In the genomic region with DNA sequence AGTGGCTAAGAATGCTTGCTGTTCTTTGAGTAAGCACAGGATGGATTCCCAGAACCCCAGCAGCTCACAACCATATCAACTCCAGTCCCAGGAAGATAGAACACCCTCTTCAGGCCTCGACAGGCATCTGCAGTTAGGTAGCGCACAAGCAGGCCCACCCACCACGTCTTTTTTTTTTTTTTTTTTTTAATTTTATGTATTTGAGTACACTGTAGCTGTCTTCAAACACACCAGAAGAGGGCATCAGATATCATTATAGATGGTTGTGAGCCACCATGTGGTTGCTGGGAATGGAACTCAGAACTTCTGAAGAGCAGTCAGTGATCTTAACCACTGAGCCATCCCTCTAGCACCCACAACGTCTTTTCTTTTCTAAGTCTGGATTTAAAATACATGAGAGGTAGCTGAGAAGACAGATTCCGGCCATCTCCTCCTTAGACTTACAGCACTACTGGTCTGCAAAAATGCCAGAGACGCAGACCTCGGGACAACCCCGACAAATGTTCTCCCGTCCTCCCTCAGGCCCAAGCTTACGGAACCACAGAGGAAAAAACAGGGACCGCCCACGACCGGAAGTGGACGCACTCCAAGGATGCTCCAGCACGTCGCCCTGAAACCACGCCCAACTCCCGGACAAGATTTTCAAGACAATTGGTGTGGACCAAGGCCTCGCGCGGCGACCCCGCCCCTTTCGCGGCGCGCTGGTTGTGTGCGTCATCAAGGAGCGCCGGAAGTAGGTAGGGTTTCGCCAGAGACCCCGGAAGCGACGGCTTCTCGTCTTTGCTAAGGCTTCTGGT, we compare ENCODE assay signal across 8 mouse cellular contexts. TPM values are rescaled to one million over a fixed set of nuclear protein-coding genes. Genes with fewer than 3 reads are reported as not detected.
DNase-seq lines count a peak whose midpoint lies in the region; ATAC-seq and TF ChIP-seq lines count a peak whose summit lies in the region.

A gene (plus strand): TSS at position 714 of the 797 bp plus-strand sequence.

- peak within 1 kb of the TSS; percentile 2; the same call in 1 of the 2 replicates for H3K27ac ChIP-seq in cortical plate, adult 2 months (ENCODE audit: insufficient read depth, low read length)

- peak within 1 kb of the TSS; percentile 92 for H3K4me3 ChIP-seq in cortical plate, adult 2 months (ENCODE audit: insufficient read depth, low read length)
- peak within 1 kb of the TSS; percentile 99 for H3K4me3 ChIP-seq in megakaryocyte, embryonic 14.5 days (replicated peaks)

- peak; percentile 82 for TF ChIP-seq POLR2A in cortical plate, adult 2 months (IDR thresholded peaks at IDR 0.05; ENCODE audit: extremely low read depth, insufficient read depth, low read length)

- peak; percentile 98 to 99 for DNase-seq in gastrocnemius, adult 8-10 months (ENCODE audit: low spot score in 2 of 2)
- peak; percentile 91 for DNase-seq in hindlimb bud, embryonic 11.5 days (ENCODE audit: extremely low spot score, low read depth, low spot score)
- DNase-seq in left cerebral cortex, adult 8-10 months (ENCODE audit: low spot score in 2 of 2), result peak; percentile 99
- peak; percentile 100 for DNase-seq in right cerebral cortex, postnatal 10 days (ENCODE audit: low spot score in 2 of 2)
- DNase-seq in urinary bladder, postnatal 25 days (ENCODE audit: low spot score), result peak; percentile 99

- TF ChIP-seq CTCF in cortical plate, adult 2 months (IDR thresholded peaks at IDR 0.05; ENCODE audit: extremely low read depth, insufficient read depth, low read length), result no peak

- H3K27me3 ChIP-seq in megakaryocyte, embryonic 14.5 days (replicated peaks), result no peaks in the 10 kb centered on the region

- peaks cover 32% of the 10 kb centered on the region for H3K36me3 ChIP-seq in megakaryocyte, embryonic 14.5 days (replicated peaks; ENCODE audit: low read length)

- H3K9me3 ChIP-seq in megakaryocyte, embryonic 14.5 days, result no peaks in the 10 kb centered on the region

- H3K4me1 ChIP-seq in cortical plate, adult 2 months (ENCODE audit: control insufficient read depth, insufficient read depth, low read length), result peaks cover 7% of the 10 kb centered on the region
- peaks cover 74% of the 10 kb centered on the region for H3K4me1 ChIP-seq in megakaryocyte, embryonic 14.5 days

- peak; percentile 77 for ATAC-seq in activated CD4-positive, CD25-positive, alpha-beta regulatory T cell, adult 4 months

RNA-seq across cellular contexts. Expression of the gene that starts here (rescaled TPM):
- polyA plus RNA-seq in activated CD4-positive, CD25-positive, alpha-beta regulatory T cell, adult 4 months (2017; shearing (Covaris generic)), result 100 to 1,000 TPM in 1 of 2 experiments, 10 to 100 TPM in 1; 99.4 to 120 TPM
- 83.8 and 87.4 TPM in 2 replicates for polyA plus RNA-seq in cortical plate, adult 2 months (2012; rRNA removed)
- total RNA-seq in gastrocnemius, adult 8-10 months (2022), result 10 to 100 TPM; 24.4 to 30.5 (median 27.4) TPM
- 10 to 100 TPM; 67.7 to 75.2 (median 72.8) TPM for total RNA-seq in left cerebral cortex, adult 8-10 months (2022)
- polyA plus RNA-seq in megakaryocyte, embryonic 14.5 days (2012; ENCODE audit: insufficient read depth, low replicate concordance), result 15.3 and 57.1 TPM in 2 replicates

Comparison
In these comparisons a context has a peak if more than half of its experiments do, and no peak if none do; other contexts are left out.
1. Peak in every context shown above with its lines: DNase-seq, ATAC-seq, H3K4me3 ChIP-seq and H3K27ac ChIP-seq.